Mouse (Mus musculus) adrenal gland, postnatal 25 days (tissue): ENCODE results near the gene Tc2n. TPM values are rescaled to one million over a fixed set of nuclear protein-coding genes. Genes with fewer than 3 reads are reported as not detected.
"Not testable (repeated sequence)": the region's sequence is repeated elsewhere in the genome, so short reads cannot be mapped to it uniquely, and the experiment has no call there.

Experiments
- DNase-seq: peaks from one replicate; pipeline ENCODE4 v3.0.0; 2021; ENCODE audit warnings: mixed read lengths
- long read RNA-seq: library from polyadenylated mRNA; stranded (forward); transcript quantifications from one replicate; pipeline ENCODE4 v2.0.0, GENCODE M21; 2021
- total RNA-seq: library from RNA; stranded (reverse); gene quantifications from 2 replicates; pipeline ENCODE4 v1.2.3, GENCODE M21; 2021

Gene Tc2n
- 0.67 and 1.3 TPM in 2 replicates for total RNA-seq
- long read RNA-seq = 0 reads

GRCm38 (mm10) chr12:101718054-101718754 lies at the start of gene Tc2n:
Gene Tc2n (minus strand): TSS chr12:101718523.
- DNase-seq = peak; percentile 79

GRCm38 (mm10) chr12:101767306-101768053 lies 49.2 kb upstream of the Tc2n start:
- DNase-seq = peak; percentile 43

GRCm38 (mm10) chr12:101766228-101766852 lies 48.0 kb upstream of the Tc2n start:
- no peak for DNase-seq

DNA sequence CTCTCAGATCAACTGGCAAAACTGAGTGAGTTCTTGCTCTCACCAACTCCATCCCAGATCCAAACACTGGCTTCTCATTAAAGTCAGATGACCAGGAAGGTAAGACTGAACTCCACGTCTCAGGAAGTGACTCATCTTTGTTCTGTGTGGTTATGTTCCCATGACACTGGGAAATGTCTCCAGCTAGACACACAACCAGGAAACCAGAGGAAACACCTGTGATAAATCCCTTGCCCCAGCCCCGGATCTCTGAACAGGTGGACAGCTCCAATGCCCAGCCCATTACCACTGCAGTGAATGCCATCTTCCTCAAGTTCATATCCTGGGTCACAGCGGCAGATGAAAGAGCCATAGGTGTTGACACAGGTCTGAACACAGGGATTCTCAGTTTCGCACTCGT lies 46.5 kb upstream of the Tc2n start:
- DNase-seq = no peak

- no peak for DNase-seq
Measured at GRCm38 (mm10) chr12:101763065-101763464, 44.7 kb upstream of the Tc2n start.

GRCm38 (mm10) chr12:101762054-101762453 lies 43.7 kb upstream of the Tc2n start:
- DNase-seq = no peak

DNA sequence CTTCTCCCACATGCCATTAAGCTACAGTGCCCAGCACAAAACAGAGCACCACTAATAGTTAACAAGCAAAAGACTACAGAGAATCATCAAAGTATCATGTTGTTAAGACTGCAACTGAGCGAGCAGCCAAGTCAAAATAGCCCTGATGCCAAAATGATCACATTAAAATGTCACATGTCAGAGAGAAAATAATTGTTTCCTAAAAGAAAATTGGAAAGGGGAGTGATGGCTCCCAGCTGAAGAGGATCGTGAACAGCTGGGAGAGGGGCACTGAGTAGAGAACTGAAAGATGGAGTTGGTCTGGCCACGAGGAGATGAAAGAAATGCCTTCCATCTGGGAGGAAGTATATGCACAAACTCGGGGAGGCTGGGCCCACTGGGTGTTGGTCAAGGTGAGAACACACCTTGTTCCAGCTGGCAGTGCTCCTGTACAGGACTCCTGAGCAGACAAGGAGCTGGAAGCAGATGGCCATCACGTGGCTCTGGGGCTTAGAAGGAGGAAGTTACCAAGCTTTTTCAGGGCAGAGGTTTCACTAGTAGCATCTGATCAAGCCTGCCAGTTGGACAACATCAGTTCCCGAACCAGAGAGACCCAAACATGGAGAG lies 41.2 kb upstream of the Tc2n start:
- DNase-seq = no peak

GRCm38 (mm10) chr12:101758698-101759097 lies 40.4 kb upstream of the Tc2n start:
- no peak for DNase-seq

DNA sequence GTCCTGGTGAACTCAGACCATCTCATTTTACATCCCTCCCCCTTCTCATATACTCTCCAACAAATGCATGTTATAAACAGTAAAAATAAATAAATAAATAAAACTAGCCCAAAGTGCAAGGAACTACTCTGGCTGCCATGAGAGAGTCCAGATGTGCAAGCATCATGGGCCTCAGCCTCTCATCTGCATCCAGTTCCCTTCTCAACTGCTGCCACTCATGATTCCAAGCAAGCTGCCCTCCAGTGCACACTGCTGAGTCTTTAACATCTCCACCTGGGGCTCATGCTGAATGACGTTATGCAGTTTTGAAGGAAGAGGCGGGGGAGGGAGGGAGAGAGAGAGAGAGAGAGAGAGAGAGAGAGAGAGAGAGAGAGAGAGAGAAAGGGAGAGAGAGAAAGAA lies 24.1 kb upstream of the Tc2n start:
- DNase-seq = no peak

DNA sequence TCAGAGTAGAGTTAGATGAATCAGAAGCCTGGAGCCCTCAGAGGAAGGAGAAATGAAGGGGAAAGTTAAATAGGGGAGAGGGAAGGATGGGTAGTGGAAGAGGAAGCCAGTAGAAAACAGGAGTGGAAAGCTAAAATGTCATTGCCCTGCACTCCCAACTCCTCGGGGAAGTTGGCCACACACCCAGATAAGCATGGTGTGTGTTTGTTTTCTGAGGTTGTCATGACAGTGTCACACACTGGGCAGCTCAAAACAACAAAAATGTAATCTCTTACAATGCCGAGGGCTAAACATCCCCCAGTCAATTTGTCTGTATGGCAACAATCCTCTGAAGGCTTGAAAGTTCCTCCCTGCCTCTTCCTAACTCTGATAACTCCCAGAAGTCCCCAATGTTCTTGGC lies 22.2 kb upstream of the Tc2n start:
- DNase-seq = no peak

DNA sequence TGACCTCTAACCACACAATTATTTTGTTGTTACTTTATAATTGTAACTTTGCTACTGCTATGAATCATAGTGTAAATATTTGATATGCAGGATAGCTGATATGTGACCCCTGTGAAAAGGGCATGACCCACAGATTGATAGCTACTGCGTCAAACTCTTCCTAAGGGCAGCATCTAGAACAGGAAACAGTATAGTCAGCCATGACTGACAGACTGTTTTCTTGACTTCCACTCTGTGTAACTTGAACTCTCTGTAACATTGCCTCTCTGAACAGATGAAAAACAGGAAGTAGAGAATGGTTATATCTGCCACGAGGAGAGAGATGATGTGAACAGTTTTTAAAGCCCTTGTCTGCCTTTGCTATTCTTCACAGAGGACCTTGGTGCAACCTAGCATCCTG lies 21.7 kb upstream of the Tc2n start:
- no peak for DNase-seq

GRCm38 (mm10) chr12:101718755-101719150 lies 430 bp upstream of the Tc2n start:
- DNase-seq = peak; percentile 18

- no peak for DNase-seq
Measured at GRCm38 (mm10) chr12:101699176-101699575, 19.1 kb downstream of the Tc2n start.

- DNase-seq = no peak
Measured at GRCm38 (mm10) chr12:101696521-101696920, 21.8 kb downstream of the Tc2n start.

DNA sequence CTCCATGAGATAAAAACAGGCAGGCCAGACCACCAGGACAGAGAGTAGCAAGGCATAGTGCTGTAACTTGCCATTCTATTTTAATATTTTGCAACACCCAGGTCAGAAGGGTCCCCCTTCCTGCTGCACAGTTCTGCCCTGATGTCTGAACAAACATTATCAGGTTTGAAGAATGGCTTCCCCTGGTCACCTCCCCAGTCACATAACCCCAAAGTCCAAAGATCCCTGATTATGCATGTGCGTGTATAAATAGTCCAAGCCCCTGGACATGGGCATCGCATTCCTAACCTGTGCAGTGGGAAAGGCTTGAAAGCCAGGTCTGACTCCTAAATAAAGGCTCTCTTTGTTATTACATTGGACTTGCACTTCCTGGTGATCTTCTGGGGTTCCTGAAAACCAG lies 37.8 kb downstream of the Tc2n start:
- DNase-seq = no peak

DNA sequence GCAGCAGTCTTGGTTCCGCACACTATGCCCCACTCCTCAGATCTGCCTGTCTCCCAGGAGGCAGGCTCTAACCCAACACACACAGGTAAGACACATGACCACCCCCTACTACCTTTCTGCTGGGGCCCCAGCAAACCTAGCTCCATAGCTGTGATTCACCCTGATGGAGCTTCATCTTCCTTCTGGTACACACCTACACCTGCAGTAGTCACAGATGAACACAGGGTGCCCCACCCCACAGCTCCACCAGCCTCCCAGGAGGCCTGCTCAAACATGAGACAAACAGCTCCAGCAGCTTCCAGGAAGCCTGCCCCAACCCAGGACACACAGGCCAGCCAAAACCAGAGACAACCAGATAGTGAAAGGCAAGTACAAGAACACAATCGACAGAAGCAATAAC lies 50.8 kb downstream of the Tc2n start:
- no peak for DNase-seq

DNA sequence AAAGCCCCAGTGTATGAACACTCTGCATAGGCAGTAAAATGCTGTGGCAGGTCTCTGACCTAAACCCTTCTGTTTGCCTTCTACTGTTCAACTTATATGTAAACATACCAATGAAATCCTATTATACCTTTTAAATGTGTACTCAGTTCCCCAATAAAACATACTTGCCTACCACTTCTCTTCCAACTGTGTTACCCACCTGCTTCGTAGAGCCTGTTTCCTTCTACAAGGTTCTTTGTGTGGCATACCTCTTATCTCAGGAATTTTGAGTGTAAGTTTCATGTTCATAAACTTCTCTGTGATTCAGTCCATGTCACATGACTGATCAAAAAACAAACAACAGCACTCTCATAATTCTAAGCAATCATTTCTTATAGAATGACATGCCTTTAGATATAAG lies 85.2 kb downstream of the Tc2n start:
- no peak for DNase-seq

DNA sequence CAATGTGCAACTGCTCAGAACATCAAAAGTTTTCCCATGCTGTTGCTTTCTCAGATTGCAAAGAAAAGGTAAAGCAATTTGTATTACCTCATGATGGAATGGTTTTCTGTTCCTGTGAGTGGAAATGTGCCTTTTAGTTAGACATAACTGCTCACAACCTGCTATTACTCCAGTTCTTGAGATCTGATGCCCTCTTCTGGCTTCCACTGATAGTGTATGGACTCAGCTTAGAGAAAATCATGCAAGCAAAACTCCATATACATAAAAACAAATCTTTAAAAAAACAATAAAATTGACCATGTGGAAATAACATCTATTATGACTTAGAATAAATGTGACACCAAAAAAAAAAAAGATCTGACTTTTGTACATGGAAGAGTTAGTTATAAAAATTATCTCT lies 111.7 kb downstream of the Tc2n start:
- DNase-seq = not testable (repeated sequence)

Other genes with a start within 250 kb of the Tc2n start
- gene Fbln5, start 100.5 kb upstream of the Tc2n start, total RNA-seq = 50.9 and 55.6 TPM in 2 replicates
- 41.5 and 42.3 TPM in 2 replicates for gene Trip11, start 194.7 kb upstream of the Tc2n start, total RNA-seq
- gene Atxn3, start 239.7 kb upstream of the Tc2n start, total RNA-seq = 18.5 and 30.1 TPM in 2 replicates